Mouse (Mus musculus) ES-E14 (cell line): ENCODE results near the gene Rtkn2.

Source experiments
- MAFK ChIP-seq: IDR thresholded peaks from 2 replicates; pipeline ENCODE4 v1.6.1; 2014; ENCODE audit warnings: mild to moderate bottlenecking, low read depth, low read length, inconsistent platforms; ENCODE audit not compliant: insufficient read depth
- ZC3H11A ChIP-seq: IDR thresholded peaks from 2 replicates; pipeline ENCODE4 v1.6.1; 2012; ENCODE audit warnings: low read depth, mild to moderate bottlenecking, inconsistent platforms, low read length, borderline replicate concordance
- ZNF384 ChIP-seq: IDR thresholded peaks from 2 replicates; pipeline ENCODE4 v1.6.1; 2012; ENCODE audit warnings: low read depth, low read length, inconsistent platforms

DNA sequence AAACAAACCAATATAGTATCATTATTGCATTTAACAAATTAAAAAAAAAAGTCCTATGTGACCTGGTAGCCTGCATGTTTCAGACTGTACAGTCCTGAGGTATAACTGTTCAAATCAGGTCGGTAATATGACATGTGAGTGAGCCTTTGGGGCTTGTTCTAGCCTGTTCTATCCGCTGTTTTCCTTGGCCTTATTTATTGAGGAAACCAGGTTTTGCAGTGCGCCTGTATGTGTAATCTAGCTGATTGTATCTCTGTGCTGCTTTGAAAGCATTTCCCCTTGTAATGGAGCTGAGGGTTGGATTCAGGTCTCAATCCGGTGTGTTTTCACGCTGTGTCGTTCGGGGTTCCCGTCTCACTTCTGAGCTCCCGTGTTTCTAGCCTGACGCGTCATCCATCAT is 27.1 kb downstream of the Rtkn2 start:
- no peak for TF ChIP-seq ZNF384
- no peak for TF ChIP-seq ZC3H11A
- no peak for TF ChIP-seq MAFK
